Mouse (Mus musculus) layer of hippocampus, postnatal 10 days (tissue): ENCODE results near the gene Pkd1l1. TPM values are rescaled to one million over a fixed set of nuclear protein-coding genes. Genes with fewer than 3 reads are reported as not detected.

Source experiments
- DNase-seq, 2 experiments: peaks; one replicate each; pipeline ENCODE4 v3.0.0; 2021; ENCODE audit warnings: low spot score in 2 of 2
- total RNA-seq, 2 experiments: library from RNA; stranded (reverse); gene quantifications; 2 replicates each; pipeline ENCODE4 v1.2.3; 2021

Gene Pkd1l1
- total RNA-seq, 2 experiments from 2014 or later = 0.05 to 0.16 TPM

- DNase-seq = no peak
These were observed 147.0 kb downstream of the Pkd1l1 start for GRCm38 (mm10) chr11:8826046-8826445.

- no peak for DNase-seq
These were observed 147.7 kb downstream of the Pkd1l1 start for GRCm38 (mm10) chr11:8825413-8825812.

- no peak for DNase-seq
These were observed 151.7 kb downstream of the Pkd1l1 start for GRCm38 (mm10) chr11:8821403-8821802.

GRCm38 (mm10) chr11:8817376-8817775 lies 155.7 kb downstream of the Pkd1l1 start:
- no peak for DNase-seq

- no peak for DNase-seq
These were observed 158.8 kb downstream of the Pkd1l1 start for GRCm38 (mm10) chr11:8814097-8814790.

GRCm38 (mm10) chr11:8811506-8812100 lies 161.5 kb downstream of the Pkd1l1 start:
- DNase-seq = no peak

- DNase-seq = no peak
These were observed 163.4 kb downstream of the Pkd1l1 start for GRCm38 (mm10) chr11:8809644-8810043.

- no peak for DNase-seq
These were observed 166.1 kb downstream of the Pkd1l1 start for GRCm38 (mm10) chr11:8807009-8807408.

GRCm38 (mm10) chr11:8804178-8804577 lies 168.9 kb downstream of the Pkd1l1 start:
- no peak for DNase-seq

- no peak for DNase-seq
These were observed 175.6 kb downstream of the Pkd1l1 start for GRCm38 (mm10) chr11:8797486-8797885.

- DNase-seq = no peak
These were observed 178.0 kb downstream of the Pkd1l1 start for GRCm38 (mm10) chr11:8795031-8795430.

- DNase-seq = no peak
These were observed 180.9 kb downstream of the Pkd1l1 start for GRCm38 (mm10) chr11:8792146-8792545.

GRCm38 (mm10) chr11:8789186-8789585 lies 183.9 kb downstream of the Pkd1l1 start:
- DNase-seq = no peak

- DNase-seq = no peak
These were observed 185.5 kb downstream of the Pkd1l1 start for GRCm38 (mm10) chr11:8787604-8788003.

- no peak for DNase-seq
These were observed 188.7 kb downstream of the Pkd1l1 start for GRCm38 (mm10) chr11:8784413-8784812.

GRCm38 (mm10) chr11:8782141-8782465 lies 191.0 kb downstream of the Pkd1l1 start:
- no peak for DNase-seq

- DNase-seq = no peak
These were observed 191.5 kb downstream of the Pkd1l1 start for GRCm38 (mm10) chr11:8781308-8782140.

- no peak for DNase-seq
These were observed 193.6 kb downstream of the Pkd1l1 start for GRCm38 (mm10) chr11:8779427-8779826.
